In the genomic region with DNA sequence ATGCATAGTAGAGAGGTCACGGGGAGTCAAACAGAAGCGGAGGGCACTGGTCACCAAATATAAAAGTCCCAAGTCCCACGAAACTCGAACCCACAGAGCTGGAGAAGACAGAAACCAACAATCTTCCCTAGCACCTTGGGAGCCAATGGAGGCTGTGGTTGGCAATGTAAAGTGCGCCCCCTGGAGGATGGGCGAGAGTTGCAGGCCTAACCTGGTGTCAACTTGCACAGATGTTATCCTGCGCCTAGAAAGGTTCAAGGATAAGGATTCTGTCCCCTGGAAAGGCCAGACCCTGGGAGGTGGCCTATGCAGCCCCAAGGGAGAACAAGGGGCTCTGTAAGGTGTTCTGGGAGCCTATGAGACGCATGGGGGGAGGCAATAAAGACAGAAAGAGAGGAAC, we compare ENCODE assay signal across 8 mouse cellular contexts. TPM values are rescaled to one million over a fixed set of nuclear protein-coding genes. Genes with fewer than 3 reads are reported as not detected.
DNase-seq lines count a peak whose midpoint lies in the region; ATAC-seq and TF ChIP-seq lines count a peak whose summit lies in the region.

No protein-coding gene starts in this region.

- H3K4me3 ChIP-seq in midbrain, embryonic 14.5 days (replicated peaks; ENCODE audit: low read depth, low read length): no peak overlapping the region
- H3K4me3 ChIP-seq in midbrain, embryonic 15.5 days: no peak overlapping the region
- H3K4me3 ChIP-seq in kidney, postnatal 0 days (replicated peaks; ENCODE audit: low read depth, low read length): no peak overlapping the region
- H3K4me3 ChIP-seq in liver, embryonic 12.5 days: no peak overlapping the region
- H3K4me3 ChIP-seq in olfactory bulb, adult 2 months (ENCODE audit: insufficient read depth, low read depth, low read length): no peak overlapping the region

- ATAC-seq in midbrain, embryonic 14.5 days (ENCODE audit: low FRiP score, low TSS enrichment): no peak
- no peak for ATAC-seq in midbrain, embryonic 15.5 days (replicated peaks)
- no peak for ATAC-seq in kidney, postnatal 0 days (replicated peaks; ENCODE audit: low FRiP score, low read depth)
- peak; percentile 24; the same call in 1 of the 2 replicates for ATAC-seq in liver, embryonic 12.5 days

- DNase-seq in midbrain, embryonic 14.5 days: peak; percentile 35
- DNase-seq in cerebellum, postnatal 14 days: peak; percentile 61 to 67
- peak; percentile 66 to 87 for DNase-seq in heart, adult 18-20 months
- no peak for DNase-seq in kidney, postnatal 0 days (ENCODE audit: low spot score)
- peak; percentile 84 for DNase-seq in thymus, postnatal 25 days

- no peak overlapping the region for H3K9ac ChIP-seq in midbrain, embryonic 14.5 days (replicated peaks; ENCODE audit: low read length)
- no peak overlapping the region for H3K9ac ChIP-seq in midbrain, embryonic 15.5 days
- H3K9ac ChIP-seq in kidney, postnatal 0 days (ENCODE audit: low read depth, low read length): no peak overlapping the region
- no peak overlapping the region for H3K9ac ChIP-seq in liver, embryonic 12.5 days

- no peak overlapping the region for H3K4me2 ChIP-seq in midbrain, embryonic 14.5 days (ENCODE audit: low read length)
- H3K4me2 ChIP-seq in midbrain, embryonic 15.5 days: no peak overlapping the region
- no peak overlapping the region for H3K4me2 ChIP-seq in kidney, postnatal 0 days (ENCODE audit: low read length)
- H3K4me2 ChIP-seq in liver, embryonic 12.5 days: peak overlapping the region; percentile 36

- no peaks in the 10 kb centered on the region for H3K27me3 ChIP-seq in midbrain, embryonic 14.5 days (ENCODE audit: control insufficient read depth, insufficient read depth, low read length)
- no peaks in the 10 kb centered on the region for H3K27me3 ChIP-seq in midbrain, embryonic 15.5 days (replicated peaks)
- no peaks in the 10 kb centered on the region for H3K27me3 ChIP-seq in kidney, postnatal 0 days (ENCODE audit: insufficient read depth, low read length)
- H3K27me3 ChIP-seq in liver, embryonic 12.5 days (replicated peaks): no peaks in the 10 kb centered on the region

- TF ChIP-seq POLR2A in olfactory bulb, adult 2 months (IDR thresholded peaks at IDR 0.05; ENCODE audit: insufficient read depth, low read depth, low read length): no peak

- H3K4me1 ChIP-seq in midbrain, embryonic 14.5 days (ENCODE audit: control insufficient read depth, insufficient read depth, low read length): no peaks in the 10 kb centered on the region
- H3K4me1 ChIP-seq in midbrain, embryonic 15.5 days: no peaks in the 10 kb centered on the region; the same call in 1 of the 2 replicates
- peaks cover 19% of the 10 kb centered on the region for H3K4me1 ChIP-seq in kidney, postnatal 0 days (replicated peaks; ENCODE audit: insufficient read depth, low read length)
- peaks cover 45% of the 10 kb centered on the region for H3K4me1 ChIP-seq in liver, embryonic 12.5 days
- peaks cover 4% of the 10 kb centered on the region; the same call in 1 of the 2 replicates for H3K4me1 ChIP-seq in olfactory bulb, adult 2 months (ENCODE audit: control insufficient read depth, insufficient read depth, low read length)

- H3K9me3 ChIP-seq in midbrain, embryonic 14.5 days (ENCODE audit: control insufficient read depth, low read length): no peaks in the 10 kb centered on the region
- H3K9me3 ChIP-seq in midbrain, embryonic 15.5 days: no peaks in the 10 kb centered on the region
- no peaks in the 10 kb centered on the region for H3K9me3 ChIP-seq in kidney, postnatal 0 days (replicated peaks; ENCODE audit: low read length)
- no peaks in the 10 kb centered on the region for H3K9me3 ChIP-seq in liver, embryonic 12.5 days (replicated peaks)

- 70% methylated on average over 8 of the region's 8 CpGs for WGBS in midbrain, embryonic 14.5 days
- WGBS in midbrain, embryonic 15.5 days: 67% methylated on average over 8 of the region's 8 CpGs
- WGBS in kidney, postnatal 0 days: 75% methylated on average over 8 of the region's 8 CpGs
- WGBS in liver, embryonic 12.5 days (ENCODE audit: insufficient replicate concordance): 44% methylated on average over 8 of the region's 8 CpGs
- 75% methylated on average over 8 of the region's 8 CpGs for WGBS in olfactory bulb, adult 2 months

- H3K36me3 ChIP-seq in midbrain, embryonic 14.5 days (ENCODE audit: control insufficient read depth, insufficient read depth, low read length): 0 out of 2 replicates have a peak, but pooled peaks cover 4% of the 10 kb centered on the region
- no peaks in the 10 kb centered on the region for H3K36me3 ChIP-seq in midbrain, embryonic 15.5 days (replicated peaks)
- H3K36me3 ChIP-seq in kidney, postnatal 0 days (ENCODE audit: insufficient read depth, low read length): no peaks in the 10 kb centered on the region
- peaks cover 33% of the 10 kb centered on the region for H3K36me3 ChIP-seq in liver, embryonic 12.5 days

- TF ChIP-seq CTCF in kidney, postnatal 0 days (IDR thresholded peaks at IDR 0.05; ENCODE audit: low read depth): peak; percentile 74
- TF ChIP-seq CTCF in olfactory bulb, adult 2 months (IDR thresholded peaks at IDR 0.05; ENCODE audit: insufficient read depth, low read depth, low read length): peak; percentile 77

- no peak overlapping the region for H3K27ac ChIP-seq in midbrain, embryonic 14.5 days (replicated peaks; ENCODE audit: low read depth, low read length)
- H3K27ac ChIP-seq in midbrain, embryonic 15.5 days: no peak overlapping the region
- peak overlapping the region; percentile 58 for H3K27ac ChIP-seq in kidney, postnatal 0 days
- H3K27ac ChIP-seq in liver, embryonic 12.5 days: peak overlapping the region; percentile 72
- H3K27ac ChIP-seq in olfactory bulb, adult 2 months (ENCODE audit: insufficient read depth, low read depth, low read length): no peak overlapping the region

RNA-seq across cellular contexts. Expression of a gene that starts 24.0 kb away (rescaled TPM):
- 10.7 and 13.6 TPM in 2 replicates for polyA plus RNA-seq in midbrain, embryonic 14.5 days (2014; fragmentation: Nextera tagmentation; extraction: Ambion mirVana)
- polyA plus RNA-seq in midbrain, embryonic 15.5 days (2015; fragmentation: Nextera tagmentation; extraction: Ambion mirVana): 14.5 and 14.7 TPM in 2 replicates
- 10 to 100 TPM; 21.4 to 21.5 TPM for total RNA-seq in heart, adult 18-20 months (2021)
- 33.7 and 39.6 TPM in 2 replicates for polyA plus RNA-seq in kidney, postnatal 0 days (2015; fragmentation: Nextera tagmentation; extraction: Ambion mirVana)
- 25.6 and 27.1 TPM in 2 replicates for polyA plus RNA-seq in liver, embryonic 12.5 days (2016; fragmentation: Nextera tagmentation; extraction: Ambion mirVana)
- polyA plus RNA-seq in olfactory bulb, adult 2 months (2012; ENCODE audit: insufficient read depth, insufficient read length, low replicate concordance, missing spikeins): not detected in 2 replicates

RNA-seq across cellular contexts. Expression of a gene that starts 47.9 kb away (rescaled TPM):
- polyA plus RNA-seq in midbrain, embryonic 14.5 days (2014; fragmentation: Nextera tagmentation; extraction: Ambion mirVana): 46.0 and 51.7 TPM in 2 replicates
- 66.1 and 69.4 TPM in 2 replicates for polyA plus RNA-seq in midbrain, embryonic 15.5 days (2015; fragmentation: Nextera tagmentation; extraction: Ambion mirVana)
- 10 to 100 TPM in 1 of 2 experiments, 1 to 10 TPM in 1; 8.6 to 12.1 TPM for total RNA-seq in heart, adult 18-20 months (2021)
- 38.9 and 43.1 TPM in 2 replicates for polyA plus RNA-seq in kidney, postnatal 0 days (2015; fragmentation: Nextera tagmentation; extraction: Ambion mirVana)
- polyA plus RNA-seq in liver, embryonic 12.5 days (2016; fragmentation: Nextera tagmentation; extraction: Ambion mirVana): 14.5 and 16.7 TPM in 2 replicates
- not detected in 2 replicates for polyA plus RNA-seq in olfactory bulb, adult 2 months (2012; ENCODE audit: insufficient read depth, insufficient read length, low replicate concordance, missing spikeins)

Comparison
In these comparisons a context has a peak if more than half of its experiments do, and no peak if none do; other contexts are left out.
1. H3K27ac ChIP-seq: peak in kidney, postnatal 0 days (single experiment) and liver, embryonic 12.5 days (single experiment); none in midbrain, embryonic 14.5 days (single experiment), midbrain, embryonic 15.5 days (single experiment) and olfactory bulb, adult 2 months (single experiment).